Mouse (Mus musculus) gastrocnemius, postnatal 10 days (tissue): ENCODE measurements at regions not wholly inside any gene's neighbourhood (a gene's known extent, or its start where the extent isn't known, plus 50 kb on each side); places are given as distances from the start of the nearest gene placed in this dataset.

Experiments used
- DNase-seq: peaks from one replicate; pipeline ENCODE4 v3.0.0; 2021; ENCODE audit warnings: mixed read lengths

DNA sequence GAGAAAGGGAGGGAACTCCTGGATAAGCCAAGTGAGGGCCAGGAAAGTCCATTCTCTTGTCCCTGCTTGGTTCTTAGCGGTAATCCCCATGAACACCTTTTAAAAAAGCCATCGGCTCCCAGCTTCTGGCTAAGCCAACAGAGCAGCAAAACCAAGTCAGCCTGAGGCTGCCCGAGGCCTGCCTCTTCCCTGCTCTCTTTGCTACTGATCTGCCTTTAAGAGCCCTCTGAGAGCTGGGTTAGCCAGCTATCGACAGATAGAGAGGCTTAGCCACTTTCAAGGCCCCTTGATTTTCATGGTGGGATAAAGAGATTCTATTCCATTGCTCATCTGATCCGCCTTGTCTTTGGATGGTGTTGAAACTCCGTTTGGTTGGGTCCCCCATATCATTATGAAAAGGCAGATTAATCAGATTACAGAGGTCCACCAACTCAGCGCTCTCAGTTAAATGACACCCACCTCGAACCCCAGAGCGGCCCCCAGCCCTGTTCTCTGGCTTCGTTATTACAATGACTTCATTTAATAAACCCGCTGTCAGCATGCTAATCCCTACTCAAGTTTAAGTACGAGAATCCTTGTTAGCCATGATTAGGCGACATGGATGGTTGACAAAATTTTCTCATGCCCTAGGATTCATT is 66.1 kb downstream of the Slc4a3 start:
- no peak for DNase-seq

DNA sequence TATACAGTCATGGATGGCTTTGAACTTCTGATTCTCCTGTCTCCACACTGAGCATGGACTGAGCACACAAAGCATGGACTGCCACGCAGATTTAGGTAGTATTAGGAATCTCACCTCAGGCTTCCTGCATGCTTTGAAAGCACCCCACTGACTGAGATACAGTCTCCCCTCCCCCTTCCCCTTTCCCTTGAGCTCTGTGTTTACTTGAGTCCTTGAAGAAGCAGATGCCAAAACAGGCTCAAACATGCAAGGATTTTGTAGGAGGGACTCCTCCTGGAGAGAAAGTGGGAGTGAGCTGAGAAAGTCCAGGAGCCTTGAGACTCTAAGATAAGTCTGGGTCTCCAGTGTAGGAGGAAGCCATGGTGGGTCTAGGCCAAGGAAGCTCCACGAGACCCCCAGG is 67.1 kb downstream of the Slc4a3 start:
- DNase-seq = no peak

DNA sequence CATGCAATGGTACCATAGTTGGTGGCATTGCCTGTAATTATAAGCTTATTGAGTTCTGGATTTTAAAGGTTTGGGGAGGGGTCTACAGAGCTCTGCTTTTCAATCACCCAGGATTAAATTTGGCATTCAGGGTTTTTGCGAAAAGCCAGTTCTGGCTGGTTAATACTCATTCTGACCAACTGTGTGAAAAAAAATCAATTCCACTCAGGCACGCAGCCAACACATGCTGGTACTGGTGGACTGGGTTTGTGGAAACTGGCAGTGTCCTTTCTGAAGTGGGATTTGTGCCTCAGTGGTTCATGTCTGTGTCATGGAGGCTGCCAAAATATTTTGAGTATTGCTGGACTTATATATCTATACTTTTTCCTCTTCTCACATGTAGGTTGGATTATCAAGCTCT is 70.9 kb downstream of the Slc4a3 start:
- no peak for DNase-seq

DNA sequence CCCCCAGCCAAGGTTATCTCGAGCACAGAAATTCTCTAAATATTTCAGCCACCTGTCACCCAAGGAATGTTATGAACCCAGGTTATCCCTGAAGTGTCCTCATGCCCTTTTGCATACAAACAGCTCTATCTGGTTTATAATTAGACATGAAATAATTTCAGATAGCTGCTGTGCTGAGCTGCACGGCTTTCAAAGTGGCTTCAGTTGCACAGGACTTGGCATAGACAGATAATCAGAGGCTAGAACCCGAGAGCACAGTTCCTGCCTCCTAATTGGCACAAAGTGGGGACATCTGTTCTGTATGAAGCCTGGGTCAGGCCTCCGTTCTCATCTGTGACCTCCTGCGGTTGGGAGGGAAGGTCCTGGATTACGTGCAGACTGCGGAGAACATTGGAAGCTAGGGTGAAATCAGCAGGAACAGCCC is 72.3 kb downstream of the Slc4a3 start:
- no peak for DNase-seq

DNA sequence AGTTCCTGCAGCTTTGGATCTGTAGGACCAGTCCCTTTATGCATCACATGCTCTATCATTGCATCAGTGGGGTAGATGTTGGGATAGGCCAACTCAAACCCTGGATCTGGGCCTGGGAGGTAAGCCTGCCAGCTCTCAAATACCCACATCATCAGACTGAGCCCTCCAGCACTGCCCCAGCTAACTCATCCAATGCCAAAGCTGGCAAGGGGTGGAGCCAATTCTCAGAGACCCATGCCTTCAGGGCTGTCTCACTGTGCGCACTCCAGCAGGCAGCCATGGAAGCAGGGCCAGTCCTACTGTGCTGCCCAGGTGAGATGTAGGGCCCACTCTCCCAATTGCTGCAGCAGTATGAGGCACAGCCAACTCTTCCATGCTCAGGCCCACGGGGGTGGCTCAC is 84.2 kb downstream of the Slc4a3 start:
- no peak for DNase-seq

DNA sequence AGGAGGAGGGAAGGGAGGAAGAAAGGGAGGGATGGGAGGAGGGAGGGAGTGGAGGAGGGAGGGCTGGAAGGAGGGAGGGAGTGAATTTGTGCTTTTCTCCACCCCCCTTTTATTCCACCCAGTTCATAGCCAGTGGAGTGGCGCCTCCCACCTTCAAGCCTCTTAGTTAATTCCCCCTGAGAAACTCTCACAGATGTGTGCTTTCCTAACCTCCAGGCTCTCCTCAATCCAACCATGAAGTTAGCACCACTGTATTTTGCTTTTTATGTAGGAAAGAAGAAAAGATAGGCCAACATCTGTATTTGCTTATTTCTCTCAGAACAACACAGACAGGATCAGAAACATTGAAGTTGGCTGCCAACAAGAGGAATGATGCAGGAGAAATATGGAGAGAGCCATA is 85.7 kb downstream of the Slc4a3 start:
- DNase-seq = no peak

DNA sequence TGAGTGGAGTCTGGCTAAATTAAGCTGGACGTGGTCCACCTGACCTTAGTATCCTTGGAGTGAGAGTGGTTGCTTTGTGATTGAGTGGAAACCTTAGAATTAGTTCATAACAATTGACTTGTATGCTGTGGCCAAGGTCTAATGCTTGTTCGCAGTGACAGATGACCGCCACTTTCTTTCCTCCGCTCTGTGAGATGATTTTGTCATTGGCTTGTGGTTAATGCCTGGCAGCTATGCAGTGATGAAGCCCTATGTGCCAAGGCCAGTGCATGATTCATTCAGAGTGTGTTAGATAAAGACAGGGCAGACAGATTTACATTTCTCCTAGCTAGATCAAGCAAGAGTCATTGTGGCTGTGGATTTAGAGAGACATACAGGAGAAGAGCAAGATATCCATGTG is 89.5 kb downstream of the Slc4a3 start:
- DNase-seq = no peak

DNA sequence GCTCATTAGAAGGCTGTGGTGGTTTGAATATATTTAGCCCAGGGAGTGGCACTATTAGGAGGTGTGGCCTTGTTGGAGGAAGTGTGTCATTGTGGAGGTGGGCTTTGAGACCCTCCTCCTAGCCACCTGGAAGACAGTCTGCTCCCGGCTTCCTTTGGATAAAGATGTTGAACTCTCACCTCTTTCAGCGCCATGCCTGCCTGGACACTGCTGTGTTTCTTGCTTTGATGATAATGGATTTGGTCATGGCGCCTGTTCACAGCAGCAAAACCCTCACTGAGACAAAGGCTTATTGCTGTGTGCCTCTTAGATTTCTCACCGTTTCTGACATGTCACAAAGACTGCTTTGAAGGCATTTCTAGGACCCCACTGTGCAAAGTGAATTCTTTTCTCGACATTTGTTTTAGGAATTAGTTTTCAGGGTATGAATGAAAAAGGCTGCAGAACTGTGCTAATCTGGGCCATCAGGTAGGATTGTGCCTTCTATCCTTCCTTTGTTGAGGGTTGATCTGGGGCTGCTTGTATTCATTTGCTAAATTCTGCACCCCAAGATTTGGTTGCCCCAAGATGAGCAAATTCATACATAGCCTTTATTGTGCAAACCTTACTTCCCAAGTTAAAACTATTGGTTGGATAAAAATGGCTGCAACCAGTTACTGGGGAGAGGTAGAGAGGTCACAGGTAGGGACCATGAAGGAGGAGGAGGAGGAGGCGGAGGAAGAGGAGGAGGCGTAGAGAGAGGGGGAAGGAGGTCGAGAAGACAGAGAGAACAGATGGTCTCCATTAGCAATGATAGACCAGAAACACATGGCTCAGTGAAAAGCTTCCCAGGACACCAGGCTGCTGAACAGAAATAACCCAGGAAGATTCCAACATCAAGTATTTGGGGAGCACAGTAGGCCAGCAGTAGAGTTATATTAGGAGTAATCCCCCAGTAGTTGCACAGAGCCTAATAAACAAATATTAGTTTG is 93.2 kb downstream of the Slc4a3 start:
- DNase-seq = no peak

DNA sequence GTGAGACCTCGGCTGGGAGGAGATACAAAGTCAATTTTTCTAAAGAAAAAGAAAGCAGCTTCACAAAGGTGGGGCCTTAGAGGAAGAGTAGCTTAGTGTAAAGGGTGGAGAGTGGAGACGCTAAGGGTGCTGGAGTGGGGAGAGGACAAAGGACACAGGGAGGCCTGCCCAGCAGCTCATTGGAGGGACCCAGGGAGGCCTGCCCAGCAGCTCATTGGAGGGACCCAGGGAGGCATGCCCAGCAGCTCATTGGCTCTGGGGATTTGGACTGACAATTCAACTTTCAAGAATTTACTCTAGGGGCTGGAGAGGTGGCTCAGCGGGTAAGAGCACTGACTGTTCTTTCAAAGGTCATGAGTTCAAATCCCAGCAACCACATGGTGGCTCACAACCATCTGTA is 96.4 kb downstream of the Slc4a3 start:
- DNase-seq = no peak

DNA sequence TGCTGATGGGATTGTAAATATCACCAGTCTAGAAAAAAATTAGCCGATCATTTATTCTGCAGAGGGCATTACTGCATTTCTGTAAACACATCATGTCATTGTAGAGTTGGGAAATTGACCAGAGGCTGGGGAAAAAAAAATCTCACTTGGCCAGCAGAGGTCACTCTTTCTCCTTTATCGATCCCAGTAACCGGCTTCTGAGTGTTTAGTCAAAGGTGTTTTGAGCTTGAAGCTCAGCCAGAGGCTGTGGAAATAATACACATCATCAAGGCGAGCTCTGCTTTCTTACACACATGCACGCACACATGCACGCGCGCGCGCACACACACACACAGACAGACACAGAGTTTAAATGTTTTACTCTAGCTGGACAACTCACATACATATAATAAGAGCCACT is 106.5 kb downstream of the Slc4a3 start:
- DNase-seq = peak; percentile 44

DNA sequence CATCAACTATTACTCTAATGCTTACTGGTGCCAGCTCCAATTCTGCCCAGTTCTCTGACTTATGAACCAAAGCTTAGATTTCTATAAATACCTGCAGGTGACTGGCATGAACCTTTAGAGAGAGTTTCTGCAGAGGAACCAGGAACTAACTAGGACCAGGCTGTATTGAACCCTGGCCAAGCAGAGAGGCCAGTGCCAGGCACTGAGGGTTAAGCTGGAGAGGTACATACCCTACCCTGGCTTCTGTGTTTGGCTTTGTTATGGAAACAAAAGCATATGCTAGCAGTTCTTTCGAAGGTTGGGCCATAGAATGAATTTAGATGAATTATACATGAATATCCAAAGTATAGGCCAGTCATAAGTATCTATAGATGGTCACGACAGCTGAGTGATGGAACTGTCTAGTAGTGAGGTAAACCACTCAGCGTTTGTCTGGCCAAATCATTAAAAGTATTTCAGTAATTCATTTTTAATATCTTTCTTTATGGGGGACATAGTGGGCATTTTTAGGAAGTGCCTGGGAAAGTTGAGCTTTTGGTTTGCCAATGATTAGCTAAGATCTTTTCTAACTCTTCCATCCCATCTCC is 107.0 kb downstream of the Slc4a3 start:
- DNase-seq = no peak

DNA sequence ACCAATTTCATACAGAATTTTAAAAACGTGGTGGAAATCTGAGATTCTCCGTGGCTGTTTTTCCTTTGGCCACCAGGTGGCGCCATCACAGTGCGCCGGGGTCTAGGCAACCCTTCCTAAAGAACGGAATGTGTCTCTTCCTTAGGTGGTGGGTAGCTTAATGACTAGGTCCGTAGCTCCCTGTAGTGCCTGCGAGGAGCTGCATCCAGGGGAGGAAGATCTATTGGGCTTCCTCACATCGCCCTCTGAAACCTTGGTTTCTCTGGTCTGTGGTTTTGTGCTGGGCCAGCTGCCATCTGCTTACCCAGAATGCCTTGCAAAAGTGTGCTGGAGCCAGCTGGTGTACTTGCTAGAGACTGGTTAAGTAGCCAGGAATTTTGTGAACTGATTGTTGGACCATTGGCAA is 107.6 kb downstream of the Slc4a3 start:
- peak; percentile 74 for DNase-seq

DNA sequence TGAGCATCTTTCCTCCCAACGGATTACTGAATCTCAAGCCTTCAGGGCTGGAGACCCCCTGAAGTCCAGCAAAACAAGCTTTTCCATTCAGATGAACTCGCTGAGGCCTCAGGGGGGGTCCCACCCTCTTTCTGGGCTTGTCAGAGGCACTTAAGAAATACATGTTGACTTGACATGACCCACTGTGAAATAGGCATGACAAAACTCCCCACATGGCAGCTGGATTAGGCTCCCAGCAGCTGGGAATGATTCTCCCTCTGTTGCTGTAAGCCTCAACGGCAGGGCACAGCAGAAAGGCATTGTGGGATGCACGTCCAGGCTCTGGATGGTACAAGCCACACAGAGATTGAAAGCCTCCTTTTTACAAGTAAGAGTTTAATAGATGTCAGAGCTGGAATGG is 110.5 kb downstream of the Slc4a3 start:
- DNase-seq = no peak

DNA sequence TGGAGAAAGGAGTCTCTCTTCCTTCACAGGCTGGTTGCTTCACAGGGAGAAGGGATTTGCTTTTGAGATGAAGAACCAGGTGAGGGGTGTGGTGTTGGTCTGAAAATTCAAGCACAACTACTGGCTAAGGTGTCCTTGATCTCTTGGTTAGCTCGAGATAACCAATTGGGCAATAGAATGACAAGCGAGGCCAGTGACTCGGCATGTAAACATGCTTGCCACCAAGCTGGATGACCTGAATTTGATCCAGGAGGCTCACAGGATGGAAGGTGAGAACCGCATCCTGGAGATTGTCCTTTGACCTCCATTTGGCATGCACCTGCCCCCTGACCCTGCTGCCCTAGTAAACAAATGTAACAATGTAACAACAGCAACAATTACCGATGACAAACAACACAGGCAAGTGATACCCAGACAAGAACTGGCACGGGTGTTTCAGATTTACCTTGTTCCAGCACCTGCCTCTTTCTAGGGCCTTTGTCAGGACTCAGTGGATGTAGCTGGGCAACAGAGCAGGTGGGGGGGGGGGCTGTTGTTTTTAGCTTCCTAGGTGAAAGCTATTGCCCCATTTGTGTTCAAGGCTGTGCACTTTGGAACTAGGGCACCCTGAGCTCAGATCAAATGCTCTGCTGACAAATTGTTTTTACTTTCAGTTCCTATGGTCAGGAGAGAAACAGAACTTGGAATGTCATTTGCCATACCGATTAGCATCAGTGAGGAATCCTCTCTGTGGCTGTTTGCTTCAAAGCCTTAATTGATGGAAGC is 114.5 kb downstream of the Slc4a3 start:
- DNase-seq = no peak

DNA sequence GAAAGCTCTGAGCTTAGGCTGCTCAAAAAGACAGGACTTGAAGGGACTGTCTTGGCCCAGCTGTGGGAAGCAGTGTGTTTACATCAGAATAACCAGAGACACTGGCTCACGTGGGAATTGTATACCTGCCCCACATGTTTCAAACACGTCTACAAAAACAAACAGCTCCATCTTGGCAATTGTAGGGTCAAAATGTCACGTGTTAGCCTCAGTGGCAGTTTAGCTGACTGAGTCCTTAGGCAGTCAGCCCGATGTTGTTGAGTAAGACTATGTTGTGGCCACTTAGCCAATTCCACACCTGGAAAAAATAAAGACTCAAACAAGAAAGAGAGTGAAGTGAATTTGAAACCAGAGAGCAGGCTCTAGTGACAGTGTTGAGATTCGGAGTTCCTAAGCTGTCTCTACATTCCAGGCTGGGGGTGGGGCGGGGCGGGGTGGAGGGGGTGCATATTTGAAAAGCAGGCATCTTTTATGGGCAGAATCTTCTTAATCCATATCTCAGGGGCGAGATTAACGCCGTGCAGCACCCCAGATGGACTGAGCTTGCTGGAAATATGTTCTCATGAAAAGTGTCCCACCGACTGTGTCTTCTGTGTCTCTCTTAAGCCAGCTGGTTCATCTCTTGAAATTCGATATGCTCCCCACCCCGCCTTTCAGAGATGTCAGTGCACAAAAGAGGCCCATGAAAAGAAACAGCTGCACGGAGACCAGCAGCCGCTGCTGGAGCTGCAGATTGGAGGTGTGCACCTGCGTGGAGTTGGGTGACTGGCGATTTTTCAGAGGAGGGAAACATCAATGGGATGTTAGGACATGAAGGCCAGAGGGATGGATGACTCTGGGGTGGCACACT is 116.3 kb downstream of the Slc4a3 start:
- DNase-seq = no peak

DNA sequence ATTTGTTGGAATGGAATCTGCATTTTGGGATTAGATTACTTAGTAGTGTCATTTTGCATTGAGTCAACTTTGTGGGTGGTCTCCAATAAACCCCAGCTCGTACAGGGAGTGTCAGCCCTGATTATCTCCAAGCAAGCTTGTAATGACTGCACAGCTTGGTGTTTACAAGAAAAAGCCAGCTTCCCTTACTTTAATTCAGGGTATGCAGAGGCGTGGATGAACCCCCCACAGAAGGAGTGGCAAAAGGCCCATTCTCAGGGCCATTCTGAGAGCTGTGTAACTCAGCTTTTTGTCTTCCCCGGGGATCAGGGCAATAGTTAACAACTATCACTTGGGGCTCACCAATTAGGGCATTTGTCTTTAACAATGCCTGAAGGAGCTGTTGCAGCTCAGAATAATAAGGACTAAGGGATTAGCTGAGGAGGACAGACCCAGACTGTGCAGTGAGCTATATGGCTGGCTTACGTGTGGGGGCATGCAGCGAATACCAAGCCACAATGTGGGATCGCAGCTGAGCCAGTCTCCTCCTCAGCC is 121.7 kb downstream of the Slc4a3 start:
- no peak for DNase-seq

DNA sequence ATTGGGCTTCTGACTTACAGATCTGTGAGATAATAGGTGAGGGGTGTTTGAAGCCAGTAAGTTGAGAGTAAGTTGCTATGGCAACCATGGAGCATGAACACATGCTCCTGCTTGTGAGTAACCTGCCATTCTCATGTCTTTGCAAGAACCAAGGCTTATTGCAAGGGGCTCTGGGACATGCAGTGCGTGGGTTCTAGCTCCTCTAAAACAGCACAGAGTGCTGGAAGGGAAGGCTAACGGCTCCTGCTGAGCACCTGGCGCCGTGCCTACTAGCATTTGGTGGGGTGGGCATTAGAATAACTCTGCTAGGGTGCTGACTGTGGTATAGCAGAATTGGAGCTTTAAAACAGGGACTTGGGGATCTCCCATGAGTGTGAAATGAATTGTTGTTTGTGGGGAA is 130.2 kb downstream of the Slc4a3 start:
- DNase-seq = no peak

DNA sequence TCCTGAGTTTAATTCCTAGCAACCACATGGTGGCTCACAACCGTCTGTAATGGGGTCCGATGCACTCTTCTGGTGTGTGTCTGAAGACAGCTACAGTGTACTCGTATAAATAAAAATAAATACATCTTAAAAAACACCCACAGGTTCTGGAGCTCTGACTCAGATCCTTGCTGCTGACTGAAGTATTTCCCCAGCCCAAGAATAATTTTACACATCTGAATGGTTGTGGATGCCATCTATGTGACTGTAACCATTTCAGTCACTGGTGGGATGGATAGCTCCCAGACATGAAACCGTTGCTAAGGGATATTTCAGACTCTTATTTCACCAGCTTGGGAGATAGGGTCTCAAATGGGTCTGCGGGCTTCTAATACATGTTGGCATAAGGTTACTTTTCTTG is 131.6 kb downstream of the Slc4a3 start:
- DNase-seq = no peak

DNA sequence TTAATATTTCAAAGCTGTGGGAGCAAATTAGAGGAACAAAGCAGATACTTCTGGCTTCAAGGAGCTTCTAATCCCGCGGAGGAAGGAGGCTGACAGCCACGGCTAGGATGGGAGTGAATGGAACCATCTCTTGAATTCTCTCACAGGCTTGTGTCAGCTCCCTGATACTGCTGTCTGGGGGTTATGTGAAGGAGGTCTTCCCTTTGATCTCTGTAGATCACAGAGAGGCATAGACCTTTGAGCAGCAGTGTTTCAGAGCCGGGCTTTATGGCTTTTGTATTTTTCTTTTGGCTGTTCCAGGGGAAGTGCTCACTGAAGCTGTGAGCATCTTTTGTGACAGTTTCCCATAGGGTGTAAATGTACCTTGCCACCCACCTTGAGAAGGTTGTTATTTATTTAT is 132.2 kb downstream of the Slc4a3 start:
- no peak for DNase-seq

DNA sequence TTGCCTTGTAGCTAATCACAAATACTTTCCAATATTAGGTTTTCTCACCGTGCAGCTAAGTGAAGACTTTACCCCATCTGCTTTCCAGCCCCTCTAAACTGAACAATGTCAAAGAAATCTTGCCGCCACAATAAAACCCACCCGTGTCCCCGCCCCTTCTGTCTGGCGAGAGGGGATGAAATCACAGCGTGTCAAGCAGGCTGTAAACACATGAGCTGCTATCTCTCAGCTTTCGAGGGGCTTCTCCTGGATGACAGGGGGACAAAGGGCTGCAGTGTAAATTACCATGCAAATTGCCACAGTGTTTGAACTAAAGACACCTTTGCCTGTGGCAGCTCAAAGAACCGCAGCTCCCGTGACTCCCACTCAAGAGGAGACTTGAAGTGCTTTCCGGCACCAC is 134.3 kb downstream of the Slc4a3 start:
- DNase-seq = no peak

DNA sequence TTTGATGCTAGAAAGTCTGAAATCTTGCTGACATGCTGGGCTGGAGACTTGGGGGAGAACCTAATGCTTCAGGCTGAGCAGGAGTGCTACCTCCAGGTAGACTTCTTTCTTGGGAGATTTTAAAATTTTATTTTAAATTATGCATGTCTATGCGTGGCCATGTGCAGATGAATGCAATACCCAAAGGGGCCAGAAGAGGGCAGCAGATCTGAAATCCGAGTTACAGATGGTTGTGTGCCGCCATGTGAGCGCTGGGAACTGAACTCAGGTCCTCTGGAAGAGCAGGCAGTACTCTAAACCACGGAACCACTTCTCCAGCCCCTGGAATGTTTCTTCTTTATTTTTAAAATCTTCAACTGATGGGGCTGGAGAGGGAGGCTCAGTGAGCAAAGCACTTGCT is 135.8 kb downstream of the Slc4a3 start:
- no peak for DNase-seq
